ENCODE assay signal across 9 mouse cellular contexts in genomic region chr15:89179630-89179964, GRCm38 (mm10). TPM values are rescaled to one million over a fixed set of nuclear protein-coding genes. Genes with fewer than 3 reads are reported as not detected.
DNase-seq lines count a peak whose midpoint lies in the region; ATAC-seq and TF ChIP-seq lines count a peak whose summit lies in the region.
"Had no signal": no experiment of that assay in that cellular context is flagged by ENCODE, and none has a peak within 500 bp of the region (broad histone marks: within the 10 kb centered on the region; RNA-seq: fewer than 3 reads in every experiment).

No protein-coding gene starts in this region.

- peak overlapping the region; percentile 95 for H3K4me2 ChIP-seq in neural tube, embryonic 11.5 days (ENCODE audit: low read depth)
- H3K4me2 ChIP-seq in limb, embryonic 12.5 days: peak overlapping the region; percentile 93
- H3K4me2 ChIP-seq in stomach, embryonic 14.5 days (replicated peaks; ENCODE audit: low read depth, low read length): peak overlapping the region; percentile 61

- peaks cover 58% of the 10 kb centered on the region for H3K4me1 ChIP-seq in cerebellum, adult 2 months (ENCODE audit: control insufficient read depth, insufficient read depth, low read length)
- peaks cover 50% of the 10 kb centered on the region for H3K4me1 ChIP-seq in neural tube, embryonic 11.5 days (ENCODE audit: control insufficient read depth, insufficient read depth, low read length)
- H3K4me1 ChIP-seq in limb, embryonic 12.5 days (replicated peaks): peaks cover 64% of the 10 kb centered on the region
- peaks cover 53% of the 10 kb centered on the region for H3K4me1 ChIP-seq in stomach, embryonic 14.5 days (ENCODE audit: control insufficient read depth, insufficient read depth, low read length)

- TF ChIP-seq POLR2A in cerebellum, adult 2 months (IDR thresholded peaks at IDR 0.05; ENCODE audit: borderline replicate concordance, insufficient read depth, low read length): no peak

- peak overlapping the region; percentile 81 for H3K4me3 ChIP-seq in cerebellum, adult 2 months (replicated peaks; ENCODE audit: insufficient read depth, low read depth, low read length)
- peak overlapping the region; percentile 76 for H3K4me3 ChIP-seq in neural tube, embryonic 11.5 days (ENCODE audit: low read depth, low read length)
- H3K4me3 ChIP-seq in limb, embryonic 12.5 days (replicated peaks): peak overlapping the region; percentile 89
- peak overlapping the region; percentile 78 for H3K4me3 ChIP-seq in stomach, embryonic 14.5 days (ENCODE audit: low read depth, low read length)

- no peaks in the 10 kb centered on the region for H3K36me3 ChIP-seq in neural tube, embryonic 11.5 days (ENCODE audit: control insufficient read depth, insufficient read depth, low read length)
- H3K36me3 ChIP-seq in limb, embryonic 12.5 days: peaks cover 5% of the 10 kb centered on the region; the same call in 1 of the 2 replicates
- no peaks in the 10 kb centered on the region for H3K36me3 ChIP-seq in stomach, embryonic 14.5 days (ENCODE audit: control insufficient read depth, insufficient read depth, low read length)

- WGBS in cerebellum, adult 2 months: 3% methylated on average over 6 of the region's 6 CpGs
- 5% methylated on average over 6 of the region's 6 CpGs for WGBS in neural tube, embryonic 11.5 days
- WGBS in limb, embryonic 12.5 days: 7% methylated on average over 6 of the region's 6 CpGs
- WGBS in stomach, embryonic 14.5 days: 4% methylated on average over 6 of the region's 6 CpGs

- H3K9ac ChIP-seq in neural tube, embryonic 11.5 days (ENCODE audit: low read length): peak overlapping the region; percentile 92
- H3K9ac ChIP-seq in limb, embryonic 12.5 days (replicated peaks): peak overlapping the region; percentile 91
- H3K9ac ChIP-seq in stomach, embryonic 14.5 days (replicated peaks; ENCODE audit: low read depth, low read length): peak overlapping the region; percentile 87

- H3K9me3 ChIP-seq in neural tube, embryonic 11.5 days (ENCODE audit: control insufficient read depth, low read length): no peaks in the 10 kb centered on the region
- no peaks in the 10 kb centered on the region for H3K9me3 ChIP-seq in limb, embryonic 12.5 days
- H3K9me3 ChIP-seq in stomach, embryonic 14.5 days (ENCODE audit: control insufficient read depth, low read depth, low read length): no peaks in the 10 kb centered on the region

- intact Hi-C loops in left cerebral cortex, postnatal 10 days (cut with DNase I): no loop called here

- H3K27ac ChIP-seq in cerebellum, adult 2 months (ENCODE audit: insufficient read depth, low read length): peak overlapping the region; percentile 93
- H3K27ac ChIP-seq in neural tube, embryonic 11.5 days (ENCODE audit: low read depth, low read length): no peak overlapping the region
- H3K27ac ChIP-seq in limb, embryonic 12.5 days: peak overlapping the region; percentile 92
- H3K27ac ChIP-seq in stomach, embryonic 14.5 days (ENCODE audit: low read length): peak overlapping the region; percentile 86

- no peaks in the 10 kb centered on the region for H3K27me3 ChIP-seq in cerebellum, adult 2 months (ENCODE audit: control insufficient read depth, insufficient read depth, low read length)
- no peaks in the 10 kb centered on the region for H3K27me3 ChIP-seq in neural tube, embryonic 11.5 days (ENCODE audit: control insufficient read depth, insufficient read depth, low read length)
- H3K27me3 ChIP-seq in limb, embryonic 12.5 days: no peaks in the 10 kb centered on the region
- H3K27me3 ChIP-seq in stomach, embryonic 14.5 days (ENCODE audit: control insufficient read depth, insufficient read depth, low read length): no peaks in the 10 kb centered on the region

- ATAC-seq in neural tube, embryonic 11.5 days (ENCODE audit: insufficient read depth, low FRiP score, low TSS enrichment): no peak
- no peak for ATAC-seq in limb, embryonic 12.5 days (ENCODE audit: insufficient number of reproducible peaks, insufficient read depth, low FRiP score, low TSS enrichment, low read depth)
- ATAC-seq in stomach, embryonic 14.5 days (ENCODE audit: insufficient number of reproducible peaks, insufficient read depth, low FRiP score, low read depth): no peak

- no peak for DNase-seq in cerebellum, adult 2 months
- no peak for DNase-seq in cerebellum, adult 8-10 months
- no peak for DNase-seq in neural tube, embryonic 11.5 days (ENCODE audit: low spot score)
- no peak for DNase-seq in neural tube, embryonic 10.5 days (ENCODE audit: extremely low spot score, low spot score)
- DNase-seq in natural killer cell, adult 2 months (ENCODE audit: low spot score in 2 of 2): no peak
- no peak for DNase-seq in left cerebral cortex, postnatal 10 days (ENCODE audit: extremely low spot score in 1 of 2, low spot score in 2 of 2)

- TF ChIP-seq CTCF in cerebellum, adult 2 months (IDR thresholded peaks at IDR 0.05; ENCODE audit: borderline replicate concordance, insufficient read depth, low read depth, low read length): no peak

RNA-seq across cellular contexts. Expression of gene Plxnb2, which starts 1.0 kb away (rescaled TPM):
- 127 and 141 TPM in 2 replicates for polyA plus RNA-seq in cerebellum, adult 2 months (2012; rRNA removed)
- 112 and 117 TPM in 2 replicates for polyA plus RNA-seq in neural tube, embryonic 11.5 days (2014; fragmentation: Nextera tagmentation; extraction: Ambion mirVana)
- polyA plus RNA-seq in limb, embryonic 12.5 days (2016; fragmentation: Nextera tagmentation; extraction: Ambion mirVana): 157 and 170 TPM in 2 replicates
- 146 and 147 TPM in 2 replicates for polyA plus RNA-seq in stomach, embryonic 14.5 days (2014; fragmentation: Nextera tagmentation; extraction: Ambion mirVana)
- total RNA-seq in left cerebral cortex, postnatal 10 days (2021): 10 to 100 TPM; 49.0 to 52.3 TPM

RNA-seq across cellular contexts. Expression of gene Dennd6b, which starts 16.7 kb away (rescaled TPM):
- polyA plus RNA-seq in cerebellum, adult 2 months (2012; rRNA removed): 156 and 165 TPM in 2 replicates
- polyA plus RNA-seq in neural tube, embryonic 11.5 days (2014; fragmentation: Nextera tagmentation; extraction: Ambion mirVana): 30.5 and 33.6 TPM in 2 replicates
- polyA plus RNA-seq in limb, embryonic 12.5 days (2016; fragmentation: Nextera tagmentation; extraction: Ambion mirVana): 30.1 and 31.2 TPM in 2 replicates
- 16.4 and 17.6 TPM in 2 replicates for polyA plus RNA-seq in stomach, embryonic 14.5 days (2014; fragmentation: Nextera tagmentation; extraction: Ambion mirVana)
- 10 to 100 TPM; 41.4 to 41.8 TPM for total RNA-seq in left cerebral cortex, postnatal 10 days (2021)

RNA-seq across cellular contexts. Expression of gene Mapk11, which starts 30.2 kb away (rescaled TPM):
- polyA plus RNA-seq in cerebellum, adult 2 months (2012; rRNA removed): 58.1 and 64.1 TPM in 2 replicates
- 33.1 and 37.4 TPM in 2 replicates for polyA plus RNA-seq in neural tube, embryonic 11.5 days (2014; fragmentation: Nextera tagmentation; extraction: Ambion mirVana)
- polyA plus RNA-seq in limb, embryonic 12.5 days (2016; fragmentation: Nextera tagmentation; extraction: Ambion mirVana): 13.6 and 14.4 TPM in 2 replicates
- 6.5 and 7.9 TPM in 2 replicates for polyA plus RNA-seq in stomach, embryonic 14.5 days (2014; fragmentation: Nextera tagmentation; extraction: Ambion mirVana)
- total RNA-seq in left cerebral cortex, postnatal 10 days (2021): 10 to 100 TPM; 24.7 to 28.2 TPM

RNA-seq across cellular contexts. Expression of gene Ppp6r2, which starts 31.8 kb away (rescaled TPM):
- polyA plus RNA-seq in cerebellum, adult 2 months (2012; rRNA removed): 240 and 262 TPM in 2 replicates
- 45.2 and 47.1 TPM in 2 replicates for polyA plus RNA-seq in neural tube, embryonic 11.5 days (2014; fragmentation: Nextera tagmentation; extraction: Ambion mirVana)
- 30.5 and 33.3 TPM in 2 replicates for polyA plus RNA-seq in limb, embryonic 12.5 days (2016; fragmentation: Nextera tagmentation; extraction: Ambion mirVana)
- 33.5 and 34.6 TPM in 2 replicates for polyA plus RNA-seq in stomach, embryonic 14.5 days (2014; fragmentation: Nextera tagmentation; extraction: Ambion mirVana)
- 100 to 1,000 TPM; 154 to 159 TPM for total RNA-seq in left cerebral cortex, postnatal 10 days (2021)

RNA-seq across cellular contexts. Expression of gene Mapk12, which starts 39.1 kb away (rescaled TPM):
- polyA plus RNA-seq in cerebellum, adult 2 months (2012; rRNA removed): 112 and 128 TPM in 2 replicates
- polyA plus RNA-seq in neural tube, embryonic 11.5 days (2014; fragmentation: Nextera tagmentation; extraction: Ambion mirVana): 15.4 and 20.3 TPM in 2 replicates
- polyA plus RNA-seq in limb, embryonic 12.5 days (2016; fragmentation: Nextera tagmentation; extraction: Ambion mirVana): 8.9 and 9.3 TPM in 2 replicates
- polyA plus RNA-seq in stomach, embryonic 14.5 days (2014; fragmentation: Nextera tagmentation; extraction: Ambion mirVana): 4.4 and 5.2 TPM in 2 replicates
- total RNA-seq in left cerebral cortex, postnatal 10 days (2021): 1 to 10 TPM; 5.0 to 5.3 TPM
- total RNA-seq: common myeloid progenitor, adult 5-6 weeks had no signal
